Mouse (Mus musculus) erythroblast, embryonic 14.5 days (primary cell): Measurements from ENCODE around the gene Adcy3. TPM values are rescaled to one million over a fixed set of nuclear protein-coding genes. Genes with fewer than 3 reads are reported as not detected.

ENCODE experiments used
- H3K27me3 ChIP-seq: 2 replicates; pipeline ENCODE4 v1.6.1; 2012; ENCODE audit warnings: inconsistent platforms; ENCODE audit not compliant: control insufficient read depth
- H3K36me3 ChIP-seq: 2 replicates; pipeline ENCODE4 v1.6.1; 2012; ENCODE audit warnings: mild to moderate bottlenecking, inconsistent platforms; ENCODE audit not compliant: control insufficient read depth
- H3K4me1 ChIP-seq: 2 replicates; pipeline ENCODE4 v1.6.1; 2012; ENCODE audit warnings: inconsistent platforms; ENCODE audit not compliant: control insufficient read depth
- H3K4me3 ChIP-seq: replicated peaks from 2 replicates; pipeline ENCODE3; 2012; ENCODE audit warnings: moderate library complexity, mild to moderate bottlenecking, inconsistent platforms
- H3K9me3 ChIP-seq: 2 replicates; pipeline ENCODE4 v1.6.1; 2012; ENCODE audit warnings: low read length, inconsistent platforms, mixed read lengths; ENCODE audit not compliant: control insufficient read depth
- GATA1 ChIP-seq: IDR thresholded peaks from 2 replicates; pipeline ENCODE4 v1.6.1; 2012; ENCODE audit warnings: low read length, inconsistent platforms, mixed read lengths
- TAL1 ChIP-seq: IDR thresholded peaks from 3 replicates; pipeline ENCODE4 v1.6.1; 2012; ENCODE audit warnings: low read length, inconsistent platforms, mixed read lengths
- polyA plus RNA-seq: library from polyadenylated mRNA; stranded (reverse); fragments of >175 nt; gene quantifications from 2 replicates; pipeline ENCODE4 v1.2.3, GENCODE M21; 2012

Gene Adcy3
- polyA plus RNA-seq, 1 experiment, result 0.01 TPM

DNA sequence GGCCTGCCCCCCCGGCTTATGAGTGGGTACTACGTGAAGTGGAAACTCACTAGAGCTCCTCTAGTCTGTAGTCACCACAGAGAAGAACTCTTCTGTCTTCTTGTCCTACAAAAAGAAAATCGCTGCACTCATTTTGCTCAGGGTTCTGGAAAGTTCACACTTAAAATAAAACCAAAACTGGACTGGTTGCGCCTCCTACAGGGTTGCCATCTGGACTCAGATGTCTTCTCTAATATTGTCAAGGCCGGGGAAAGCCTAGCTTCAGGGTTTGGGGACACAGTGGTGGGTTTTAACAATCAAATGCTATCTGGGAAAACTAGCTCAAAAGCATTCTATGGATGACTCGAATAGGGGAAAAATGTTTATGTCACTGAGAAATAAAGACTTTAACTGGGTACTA is 116.9 kb downstream of the Adcy3 start:
- Histone ChIP-seq H3K36me3 (no peaks in the 10 kb centered on the region), H3K4me3 (no peak overlapping the region), H3K27me3 (no peaks in the 10 kb centered on the region), H3K9me3 (no peaks in the 10 kb centered on the region), H3K4me1 (peaks cover 18% of the 10 kb centered on the region)
- TF ChIP-seq GATA1 (no peak), TAL1 (no peak)

DNA sequence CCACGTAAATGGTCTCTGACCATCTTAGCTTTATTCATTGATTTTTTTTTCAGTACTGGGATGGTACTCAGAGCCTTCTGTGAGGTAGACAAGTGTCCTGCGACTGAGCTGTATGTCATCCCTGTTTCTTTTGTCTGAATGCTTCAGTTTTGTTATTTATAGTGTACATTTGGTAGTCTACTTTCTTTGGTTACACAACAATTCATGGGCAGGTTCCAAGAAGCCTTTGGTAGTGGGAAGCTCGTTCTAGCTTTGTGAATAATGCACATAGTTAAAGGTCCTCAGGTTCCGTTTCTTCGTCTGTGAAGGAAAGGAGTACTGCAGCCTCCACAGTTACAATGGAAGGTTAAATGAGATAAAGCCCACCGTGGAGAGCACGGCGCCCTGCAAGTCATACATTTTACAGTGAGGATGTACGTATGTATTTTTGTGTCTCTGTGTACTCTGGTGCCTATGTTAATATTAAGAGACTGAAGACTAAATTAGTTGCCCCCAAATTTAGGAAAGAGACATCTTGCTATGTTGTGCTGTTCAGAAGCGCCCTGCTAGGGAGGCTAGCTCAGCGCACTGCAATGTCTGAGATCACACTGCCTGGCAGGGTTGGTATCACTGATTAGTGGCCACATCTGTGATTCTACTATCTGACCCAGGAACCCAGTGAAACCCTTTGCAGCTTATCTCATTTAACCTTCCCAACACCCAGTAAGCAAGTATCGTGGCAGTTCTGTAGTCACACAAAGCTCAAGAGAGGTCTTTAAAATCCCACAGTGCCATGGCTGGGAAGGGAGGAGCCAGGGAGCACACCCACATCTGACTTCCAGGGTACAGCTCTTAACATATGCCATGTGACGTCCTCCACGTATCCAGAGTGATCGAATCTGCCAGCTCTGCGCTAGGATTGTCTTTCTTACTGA is 120.1 kb downstream of the Adcy3 start:
- no peaks in the 10 kb centered on the region for H3K36me3 ChIP-seq

More for the DNA sequence above, 120.1 kb downstream of the Adcy3 start:
- Histone ChIP-seq H3K27me3 (no peaks in the 10 kb centered on the region), H3K4me3 (peak overlapping the region; percentile 0), H3K4me1 (peaks cover 18% of the 10 kb centered on the region), H3K9me3 (no peaks in the 10 kb centered on the region)
- TF ChIP-seq TAL1, result peak; percentile 47
- peak; percentile 17; the same call in 1 of the 2 replicates for TF ChIP-seq GATA1

Other genes starting within 250 kb of the Adcy3 start
- gene Pomc, start 178.2 kb upstream of the Adcy3 start, polyA plus RNA-seq, result not detected in 2 replicates
- not detected in 2 replicates for gene Efr3b, start 94.2 kb upstream of the Adcy3 start, polyA plus RNA-seq
- gene Dnajc27, start 50.5 kb upstream of the Adcy3 start, polyA plus RNA-seq, result 0.11 TPM in 2 replicates
- gene Ptrhd1, start 100.9 kb downstream of the Adcy3 start, polyA plus RNA-seq, result 0.12 and 0.13 TPM in 2 replicates
- gene Cenpo, start 101.2 kb downstream of the Adcy3 start, polyA plus RNA-seq, result 0.13 and 0.41 TPM in 2 replicates